Mouse (Mus musculus) liver, embryonic 12.5 days (tissue): ENCODE measurements around the gene Ces1h. TPM values are rescaled to one million over a fixed set of nuclear protein-coding genes. Genes with fewer than 3 reads are reported as not detected.

Experiments
- ATAC-seq: fragments of 200-750 bp; cut with Nextera tagmentation; 2 replicates; pipeline ENCODE4 v1.8.0; 2017; ENCODE audit warnings: moderate number of reproducible peaks, mild to moderate bottlenecking, moderate library complexity
- H3K27ac ChIP-seq: fragments of 300-500 bp; sonication (generic); 2 replicates; pipeline ENCODE4 v1.5.1; 2016; ENCODE audit warnings: mild to moderate bottlenecking
- H3K27me3 ChIP-seq: fragments of 300-500 bp; sonication (generic); replicated peaks from 2 replicates; pipeline ENCODE4 v1.6.1; 2016; ENCODE audit warnings: mild to moderate bottlenecking, moderate library complexity
- H3K36me3 ChIP-seq: fragments of 300-500 bp; sonication (generic); 2 replicates; pipeline ENCODE4 v1.6.1; 2016; ENCODE audit warnings: mild to moderate bottlenecking, moderate library complexity
- H3K4me1 ChIP-seq: fragments of 300-500 bp; sonication (generic); 2 replicates; pipeline ENCODE4 v1.6.1; 2016
- H3K4me2 ChIP-seq: fragments of 300-500 bp; sonication (generic); 2 replicates; pipeline ENCODE4 v1.6.1; 2016; ENCODE audit warnings: mild to moderate bottlenecking, moderate library complexity
- H3K4me3 ChIP-seq: fragments of 300-500 bp; sonication (generic); 2 replicates; pipeline ENCODE4 v1.5.1; 2016; ENCODE audit warnings: mild to moderate bottlenecking, moderate library complexity
- H3K9ac ChIP-seq: fragments of 300-500 bp; sonication (generic); 2 replicates; pipeline ENCODE4 v1.6.1; 2016; ENCODE audit warnings: mild to moderate bottlenecking, moderate library complexity
- H3K9me3 ChIP-seq: fragments of 300-500 bp; sonication (generic); replicated peaks from 2 replicates; pipeline ENCODE4 v1.6.1; 2016; ENCODE audit warnings: mild to moderate bottlenecking, moderate library complexity
- WGBS: fragments of 180-500 bp; shearing (Covaris S2); methylation state at CpG from one replicate; pipeline ENCODE4 v1.1.7; 2016; ENCODE audit not compliant: insufficient replicate concordance; 5-methylcytosine and 5-hydroxymethylcytosine counted together
- polyA plus RNA-seq: library from polyadenylated mRNA; unstranded; fragments of >200 nt; fragmentation: Nextera tagmentation; extraction: Ambion mirVana; gene quantifications from 2 replicates; pipeline ENCODE4 v1.2.1, GENCODE M21; 2016

Ces1h gene
- polyA plus RNA-seq, 1 experiment from 2014 or later = not detected

DNA sequence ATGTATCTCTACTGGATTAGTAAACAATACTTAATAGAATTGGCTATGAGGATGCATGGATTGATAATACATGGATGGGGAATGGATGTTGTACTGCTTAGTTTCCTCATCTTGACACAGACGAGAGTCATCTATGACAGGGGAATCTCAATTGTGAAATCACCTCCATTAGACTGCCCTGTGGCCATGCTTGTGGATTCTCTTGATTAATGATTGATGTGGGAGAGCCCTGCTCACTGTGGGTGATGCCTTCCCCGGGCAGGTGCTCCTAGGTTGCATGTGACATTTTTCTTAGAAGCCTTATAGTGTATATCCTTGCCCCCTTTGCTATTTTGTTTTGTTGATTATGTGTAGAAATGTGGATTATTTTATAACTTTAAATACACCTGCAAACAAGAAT is 54.4 kb downstream of the Ces1h start:
- Histone ChIP-seq H3K4me1 (no peaks in the 10 kb centered on the region), H3K27me3 (no peaks in the 10 kb centered on the region), H3K27ac (no peak overlapping the region), H3K9me3 (0 out of 2 replicates have a peak, but pooled peaks cover 8% of the 10 kb centered on the region), H3K36me3 (no peaks in the 10 kb centered on the region), H3K9ac (no peak overlapping the region), H3K4me2 (no peak overlapping the region), H3K4me3 (no peak overlapping the region)
- 0 out of 2 replicates have a peak, but pooled peaks have one; percentile 37 for ATAC-seq
- whole genome bisulfite sequencing = 36% methylated on average over 2 of the region's 2 CpGs

DNA sequence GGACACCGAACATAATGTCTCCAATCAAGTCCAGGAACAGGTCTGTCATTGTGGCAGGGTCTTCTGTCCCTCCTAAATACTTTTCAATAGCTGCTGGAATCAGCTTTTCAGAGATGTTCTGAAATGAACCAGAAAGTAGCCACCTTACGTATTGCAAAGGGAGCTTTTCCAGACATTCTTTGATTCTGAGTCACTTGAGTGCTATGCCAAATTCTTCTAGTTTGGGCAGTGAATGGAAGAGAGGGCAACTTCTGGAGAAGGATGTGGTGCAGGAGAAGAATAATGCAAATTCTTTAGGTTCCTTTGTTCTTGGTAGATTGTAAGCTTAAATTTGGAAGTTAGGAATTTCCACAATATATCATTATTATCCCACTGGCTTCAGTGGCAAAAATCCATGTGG is 62.5 kb downstream of the Ces1h start:
- Histone ChIP-seq H3K9me3 (no peaks in the 10 kb centered on the region; the same call in 1 of the 2 replicates), H3K4me3 (no peak overlapping the region), H3K9ac (no peak overlapping the region), H3K27ac (no peak overlapping the region), H3K4me2 (no peak overlapping the region), H3K27me3 (no peaks in the 10 kb centered on the region), H3K36me3 (no peaks in the 10 kb centered on the region), H3K4me1 (no peaks in the 10 kb centered on the region)
- 70% methylated on average over 2 of the region's 2 CpGs for WGBS
- ATAC-seq = no peak

DNA sequence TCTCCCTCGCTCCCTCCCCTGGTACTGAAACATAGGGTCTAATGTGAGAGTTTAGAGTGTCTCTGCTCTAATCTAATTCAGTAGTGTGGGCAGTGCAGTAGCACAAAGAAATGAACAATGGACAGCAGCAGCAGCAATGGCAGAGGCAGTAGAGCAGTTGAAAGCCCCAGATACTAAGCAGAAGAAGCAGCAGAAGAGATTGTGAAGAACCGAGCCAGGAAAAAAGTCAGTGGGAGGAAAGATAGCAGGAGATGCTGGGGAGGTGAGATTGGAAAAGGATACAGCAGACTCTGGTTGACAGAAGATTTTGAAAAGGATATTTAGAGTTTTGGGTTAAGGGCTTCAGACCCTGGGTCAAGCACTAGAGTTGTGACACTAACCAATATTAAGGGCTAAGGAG is 64.0 kb downstream of the Ces1h start:
- WGBS = 52% methylated on average over 2 of the region's 2 CpGs
- H3K4me1 ChIP-seq = no peaks in the 10 kb centered on the region
- H3K9ac ChIP-seq = no peak overlapping the region
- H3K4me2 ChIP-seq = no peak overlapping the region
- H3K36me3 ChIP-seq = no peaks in the 10 kb centered on the region
- no peak for ATAC-seq
- no peak overlapping the region for H3K27ac ChIP-seq
- no peaks in the 10 kb centered on the region for H3K27me3 ChIP-seq
- H3K4me3 ChIP-seq = no peak overlapping the region
- no peaks in the 10 kb centered on the region; the same call in 1 of the 2 replicates for H3K9me3 ChIP-seq

Other genes starting within 250 kb of the Ces1h start
- 0.13 and 0.21 TPM in 2 replicates for gene Ces1c, start 248.4 kb downstream of the Ces1h start, polyA plus RNA-seq
- 1.5 and 1.8 TPM in 2 replicates for gene Ces1d, start 181.9 kb downstream of the Ces1h start, polyA plus RNA-seq
- gene Ces1e, start 150.1 kb downstream of the Ces1h start, polyA plus RNA-seq = 0.11 TPM in 1 of 2 replicates, not detected in the other
- 0.11 and 0.15 TPM in 2 replicates for gene Ces1f, start 100.0 kb downstream of the Ces1h start, polyA plus RNA-seq
- gene Ces1g, start 42.4 kb downstream of the Ces1h start, polyA plus RNA-seq = 0.19 and 0.23 TPM in 2 replicates
- not detected in 2 replicates for gene Ces5a, start 156.1 kb upstream of the Ces1h start, polyA plus RNA-seq